Mouse (Mus musculus) cerebellum, adult 2 months (tissue): ENCODE data around the gene Tmem219. TPM values are rescaled to one million over a fixed set of nuclear protein-coding genes. Genes with fewer than 3 reads are reported as not detected.

ENCODE experiments used
- DNase-seq, 2 experiments: peaks; one replicate each; pipeline ENCODE4 v3.0.0; 2021
- H3K27ac ChIP-seq: fragments of 200-500 bp; 2 replicates; pipeline ENCODE4 v1.5.1; 2012; ENCODE audit warnings: low read length, control low read depth, inconsistent platforms; ENCODE audit not compliant: insufficient read depth
- H3K27me3 ChIP-seq: fragments of 200-500 bp; 2 replicates; pipeline ENCODE4 v1.6.1; 2012; ENCODE audit warnings: inconsistent platforms, mild to moderate bottlenecking, low read length, moderate library complexity; ENCODE audit not compliant: control insufficient read depth, insufficient read depth
- H3K4me1 ChIP-seq: fragments of 200-500 bp; 2 replicates; pipeline ENCODE4 v1.6.1; 2011; ENCODE audit warnings: low read length; ENCODE audit not compliant: control insufficient read depth, insufficient read depth
- H3K4me3 ChIP-seq: fragments of 200-500 bp; replicated peaks from 2 replicates; pipeline ENCODE3; 2011; ENCODE audit warnings: mild to moderate bottlenecking, low read depth, low read length, control low read depth; ENCODE audit not compliant: insufficient read depth
- CTCF ChIP-seq: fragments of 200-500 bp; IDR thresholded peaks from 2 replicates; pipeline ENCODE4 v1.5.1; 2011; ENCODE audit warnings: low read depth, mild to moderate bottlenecking, control low read depth, low read length, moderate library complexity, borderline replicate concordance; ENCODE audit not compliant: insufficient read depth
- POLR2A ChIP-seq: fragments of 200-500 bp; IDR thresholded peaks from 2 replicates; pipeline ENCODE4 v1.6.1; 2011; ENCODE audit warnings: low read length, control low read depth, borderline replicate concordance; ENCODE audit not compliant: insufficient read depth
- WGBS: fragments of 180-500 bp; shearing (Covaris S2); methylation state at CpG from one replicate; pipeline ENCODE4 v1.1.7; 2018; 5-methylcytosine and 5-hydroxymethylcytosine counted together
- polyA plus RNA-seq: library from polyadenylated mRNA; depleted of rRNA; stranded (reverse); fragments of >200 nt; gene quantifications from 2 replicates; pipeline ENCODE4 v1.2.3, GENCODE M21; 2012

The Tmem219 gene
- polyA plus RNA-seq, 1 experiment = 29.8 TPM

- Histone ChIP-seq H3K4me3 (no peak overlapping the region), H3K27ac (no peak overlapping the region), H3K4me1 (no peaks in the 10 kb centered on the region; the same call in 1 of the 2 replicates), H3K27me3 (no peaks in the 10 kb centered on the region)
- no peak for DNase-seq
- 95% methylated on average over 5 of the region's 5 CpGs for WGBS
- TF ChIP-seq CTCF (no peak), POLR2A (no peak)
Observed at GRCm38 (mm10) chr7:126887281-126887680, 35.4 kb downstream of the Tmem219 start.

GRCm38 (mm10) chr7:126884286-126885164 is 38.2 kb downstream of the Tmem219 start, which contains the start of gene Taok2:
Gene Taok2, minus strand, starts transcription at chr7:126884703.
- WGBS = under 1% methylated on average over 56 of the region's 56 CpGs
- H3K4me3 ChIP-seq = peak within 1 kb of the TSS; percentile 99
- DNase-seq = peak; percentile 98 to 99
- H3K4me1 ChIP-seq = peaks cover 7% of the 10 kb centered on the region
- peak within 1 kb of the TSS; percentile 95 for H3K27ac ChIP-seq
- H3K27me3 ChIP-seq = no peaks in the 10 kb centered on the region
- peak; percentile 97 for TF ChIP-seq POLR2A
- no peak for TF ChIP-seq CTCF

- Histone ChIP-seq H3K4me3 (peak overlapping the region; percentile 99), H3K27me3 (no peaks in the 10 kb centered on the region), H3K27ac (peak overlapping the region; percentile 95; the same call in 1 of the 2 replicates), H3K4me1 (peaks cover 7% of the 10 kb centered on the region)
- no peak for TF ChIP-seq CTCF
- TF ChIP-seq POLR2A = no peak
- peak; percentile 38 to 53 for DNase-seq
- WGBS = under 1% methylated on average over 15 of the region's 15 CpGs
Observed at GRCm38 (mm10) chr7:126883731-126884181, 39.0 kb downstream of the Tmem219 start.

GRCm38 (mm10) chr7:126881040-126881439 is 41.7 kb downstream of the Tmem219 start:
- peak overlapping the region; percentile 17 for H3K4me3 ChIP-seq
- no peaks in the 10 kb centered on the region for H3K27me3 ChIP-seq
- WGBS = 45% methylated on average over 6 of the region's 6 CpGs
- H3K27ac ChIP-seq = no peak overlapping the region
- no peak for DNase-seq
- TF ChIP-seq POLR2A (no peak), CTCF (no peak)
- H3K4me1 ChIP-seq = peaks cover 7% of the 10 kb centered on the region

- no peak overlapping the region for H3K4me3 ChIP-seq
- no peak for TF ChIP-seq CTCF
- H3K27me3 ChIP-seq = no peaks in the 10 kb centered on the region
- peaks cover 7% of the 10 kb centered on the region for H3K4me1 ChIP-seq
- 95% methylated on average over 1 of the region's 1 CpGs for WGBS
- no peak for DNase-seq
- H3K27ac ChIP-seq = no peak overlapping the region
Observed at GRCm38 (mm10) chr7:126877239-126877638, 45.5 kb downstream of the Tmem219 start.

GRCm38 (mm10) chr7:126870520-126870891 is 52.2 kb downstream of the Tmem219 start:
- Histone ChIP-seq H3K27ac (no peak overlapping the region), H3K4me1 (no peaks in the 10 kb centered on the region), H3K4me3 (no peak overlapping the region), H3K27me3 (no peaks in the 10 kb centered on the region)
- no peak for DNase-seq
- WGBS = 77% methylated on average over 2 of the region's 2 CpGs
- TF ChIP-seq CTCF (no peak), POLR2A (no peak)

GRCm38 (mm10) chr7:126869780-126870519 is 52.8 kb downstream of the Tmem219 start:
- TF ChIP-seq CTCF = no peak
- no peak for TF ChIP-seq POLR2A
- H3K4me3 ChIP-seq = no peak overlapping the region
- no peak overlapping the region for H3K27ac ChIP-seq
- WGBS = 81% methylated on average over 23 of the region's 23 CpGs
- H3K27me3 ChIP-seq = no peaks in the 10 kb centered on the region
- no peaks in the 10 kb centered on the region for H3K4me1 ChIP-seq
- no peak for DNase-seq

- Histone ChIP-seq H3K4me1 (peaks cover 9% of the 10 kb centered on the region; the same call in 1 of the 2 replicates), H3K27me3 (no peaks in the 10 kb centered on the region), H3K27ac (no peak overlapping the region), H3K4me3 (no peak overlapping the region)
- 85% methylated on average over 12 of the region's 12 CpGs for WGBS
- TF ChIP-seq CTCF (no peak), POLR2A (no peak)
- DNase-seq = no peak
Observed at GRCm38 (mm10) chr7:126868003-126868402, 54.7 kb downstream of the Tmem219 start.
